22 mouse cellular contexts compared by ENCODE assay signal in the genomic region with DNA sequence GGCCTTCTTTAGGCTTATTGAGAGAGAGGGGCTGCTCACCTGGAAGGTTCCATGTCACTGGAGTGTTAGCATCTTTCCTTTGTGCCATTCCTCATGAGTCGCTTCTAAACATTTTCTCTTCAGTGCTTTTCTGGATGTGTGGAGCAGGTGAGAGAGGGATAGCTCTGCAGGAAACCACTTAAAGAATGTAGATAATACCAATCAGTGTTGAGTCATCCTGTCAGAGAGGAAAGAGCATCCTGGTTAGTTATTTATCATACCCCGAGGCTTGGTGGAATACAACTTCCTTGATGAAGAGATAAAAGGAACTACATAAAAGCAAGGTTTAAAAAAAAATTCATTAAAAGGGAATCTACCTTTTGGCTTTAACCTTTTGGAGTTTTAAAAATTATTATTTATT.
"Had no signal": no experiment of that assay in that cellular context is flagged by ENCODE, and none has a peak within 500 bp of the region (broad histone marks: within the 10 kb centered on the region; RNA-seq: fewer than 3 reads in every experiment).

No protein-coding gene starts in this region.

- H3K36me3 ChIP-seq: limb, embryonic 12.5 days; limb, embryonic 15.5 days; neural tube, embryonic 12.5 days; neural tube, embryonic 15.5 days had no signal

- H3K4me3 ChIP-seq: layer of hippocampus, adult 2 months; limb, embryonic 12.5 days; limb, embryonic 15.5 days; megakaryocyte, embryonic 14.5 days; neural tube, embryonic 12.5 days; neural tube, embryonic 15.5 days had no signal

- DNase-seq: kidney, adult 2 months; kidney, postnatal 25 days; layer of hippocampus, adult 9-11 months; left cerebral cortex, postnatal 4 days; liver, postnatal 0 days; lung, embryonic 14.5 days; right cerebral cortex, adult 18-20 months; right cerebral cortex, postnatal 14 days; right cerebral cortex, postnatal 4 days; thymus, postnatal 25 days had no signal

- H3K4me1 ChIP-seq: neural tube, embryonic 12.5 days had no signal

- H3K27me3 ChIP-seq: limb, embryonic 12.5 days; limb, embryonic 15.5 days; neural tube, embryonic 12.5 days; neural tube, embryonic 15.5 days had no signal

- H3K9ac ChIP-seq: limb, embryonic 12.5 days; limb, embryonic 15.5 days; liver, embryonic 14.5 days; liver, postnatal 0 days; lung, embryonic 14.5 days; neural tube, embryonic 12.5 days; neural tube, embryonic 15.5 days had no signal

- H3K27ac ChIP-seq: kidney, postnatal 0 days; layer of hippocampus, adult 2 months; limb, embryonic 12.5 days; limb, embryonic 15.5 days; liver, embryonic 14.5 days; neural tube, embryonic 12.5 days; neural tube, embryonic 15.5 days had no signal

- ATAC-seq: inflammation-experienced regulatory T-cells, adult 6 months; intestine, postnatal 0 days; liver, postnatal 0 days; lung, postnatal 0 days had no signal

- H3K4me2 ChIP-seq: limb, embryonic 12.5 days; limb, embryonic 15.5 days; liver, embryonic 11.5 days; lung, embryonic 14.5 days; neural tube, embryonic 12.5 days; neural tube, embryonic 15.5 days had no signal

- H3K9me3 ChIP-seq: limb, embryonic 12.5 days; limb, embryonic 15.5 days; megakaryocyte, embryonic 14.5 days; neural tube, embryonic 12.5 days; neural tube, embryonic 15.5 days had no signal
